Mouse (Mus musculus): Measurements from ENCODE around the gene Gimap1. TPM values are rescaled to one million over a fixed set of nuclear protein-coding genes. Genes with fewer than 3 reads are reported as not detected.

The Gimap1 gene
- total and polyA plus RNA-seq, 2 experiments, result 2.5 to 4.1 TPM

- H3K9ac ChIP-seq (ENCODE audit: low read depth, low read length), result no peak overlapping the region
- no peaks in the 10 kb centered on the region for H3K79me2 ChIP-seq (ENCODE audit: control insufficient read depth, insufficient read depth, low read length)
- no peak for TF ChIP-seq CTCF (IDR thresholded peaks at IDR 0.05; ENCODE audit: low read depth, low read length)
- TF ChIP-seq POLR2A (IDR thresholded peaks at IDR 0.05; ENCODE audit: extremely low read depth, insufficient read depth, low read length), result no peak
- no peak overlapping the region for H3K4me3 ChIP-seq (ENCODE audit: insufficient read depth, low read depth, low read length)
- 68% methylated on average over 2 of the region's 2 CpGs for WGBS
- no peaks in the 10 kb centered on the region for H3K36me3 ChIP-seq (ENCODE audit: control insufficient read depth, insufficient read depth, low read length)
- no peak for DNase-seq (ENCODE audit: extremely low read depth, low read depth, low spot score)
- peaks cover 7% of the 10 kb centered on the region for H3K27me3 ChIP-seq (ENCODE audit: control insufficient read depth, insufficient read depth, low read length)
- H3K27ac ChIP-seq (replicated peaks; ENCODE audit: insufficient read depth, low read depth, low read length), result no peak overlapping the region
- peaks cover 13% of the 10 kb centered on the region; the same call in 1 of the 2 replicates for H3K4me1 ChIP-seq (ENCODE audit: control insufficient read depth, insufficient read depth, low read length)
Observed at GRCm38 (mm10) chr6:48787867-48788266, 49.0 kb downstream of the Gimap1 start.

Other genes with a start within 250 kb of the Gimap1 start
- 0.37 and 0.47 TPM in 2 replicates for gene Atp6v0e2, start 201.4 kb upstream of the Gimap1 start, total RNA-seq (2014; rRNA removed)
- 0.96 and 1.7 TPM in 2 replicates for gene Atp6v0e2, start 201.4 kb upstream of the Gimap1 start, polyA plus RNA-seq (2012; rRNA removed)
- gene Lrrc61, start 184.3 kb upstream of the Gimap1 start, total RNA-seq (2014; rRNA removed), result 3.2 and 3.3 TPM in 2 replicates
- gene Lrrc61, start 184.3 kb upstream of the Gimap1 start, polyA plus RNA-seq (2012; rRNA removed), result 8.5 and 10.1 TPM in 2 replicates
- 1,102 and 1,282 TPM in 2 replicates for gene Rarres2, start 166.3 kb upstream of the Gimap1 start, total RNA-seq (2014; rRNA removed)
- 1,074 and 1,160 TPM in 2 replicates for gene Rarres2, start 166.3 kb upstream of the Gimap1 start, polyA plus RNA-seq (2012; rRNA removed)
- gene Gm45021, start 149.4 kb upstream of the Gimap1 start, total RNA-seq (2014; rRNA removed), result not detected in 2 replicates
- gene Gm45021, start 149.4 kb upstream of the Gimap1 start, polyA plus RNA-seq (2012; rRNA removed), result not detected in 2 replicates
- gene Repin1, start 145.2 kb upstream of the Gimap1 start, total RNA-seq (2014; rRNA removed), result 31.1 and 47.2 TPM in 2 replicates
- 73.6 and 74.7 TPM in 2 replicates for gene Repin1, start 145.2 kb upstream of the Gimap1 start, polyA plus RNA-seq (2012; rRNA removed)
- not detected in 2 replicates for gene Gm44965, start 145.1 kb upstream of the Gimap1 start, total RNA-seq (2014; rRNA removed)
- gene Gm44965, start 145.1 kb upstream of the Gimap1 start, polyA plus RNA-seq (2012; rRNA removed), result not detected in 2 replicates
- 0.83 and 1.5 TPM in 2 replicates for gene Zfp775, start 137.0 kb upstream of the Gimap1 start, total RNA-seq (2014; rRNA removed)
- gene Zfp775, start 137.0 kb upstream of the Gimap1 start, polyA plus RNA-seq (2012; rRNA removed), result 2.0 and 2.4 TPM in 2 replicates
- gene AI854703, start 112.3 kb upstream of the Gimap1 start, total RNA-seq (2014; rRNA removed), result under 0.01 TPM in 2 replicates
- gene AI854703, start 112.3 kb upstream of the Gimap1 start, polyA plus RNA-seq (2012; rRNA removed), result 0.06 and 0.10 TPM in 2 replicates
- gene Gimap8, start 91.8 kb upstream of the Gimap1 start, total RNA-seq (2014; rRNA removed), result 6.1 and 6.4 TPM in 2 replicates
- 1.0 and 1.4 TPM in 2 replicates for gene Gimap8, start 91.8 kb upstream of the Gimap1 start, polyA plus RNA-seq (2012; rRNA removed)
- 11.6 and 12.2 TPM in 2 replicates for gene Gimap9, start 62.9 kb upstream of the Gimap1 start, total RNA-seq (2014; rRNA removed)
- 4.2 and 6.3 TPM in 2 replicates for gene Gimap9, start 62.9 kb upstream of the Gimap1 start, polyA plus RNA-seq (2012; rRNA removed)
- gene Gimap4, start 54.5 kb upstream of the Gimap1 start, total RNA-seq (2014; rRNA removed), result 11.9 and 15.1 TPM in 2 replicates
- gene Gimap4, start 54.5 kb upstream of the Gimap1 start, polyA plus RNA-seq (2012; rRNA removed), result 3.9 and 5.5 TPM in 2 replicates
- 13.9 and 19.1 TPM in 2 replicates for gene Gimap6, start 30.8 kb upstream of the Gimap1 start, total RNA-seq (2014; rRNA removed)
- gene Gimap6, start 30.8 kb upstream of the Gimap1 start, polyA plus RNA-seq (2012; rRNA removed), result 2.6 and 2.8 TPM in 2 replicates
- not detected in 2 replicates for gene Gm28053, start 20.4 kb upstream of the Gimap1 start, total RNA-seq (2014; rRNA removed)
- not detected in 2 replicates for gene Gm28053, start 20.4 kb upstream of the Gimap1 start, polyA plus RNA-seq (2012; rRNA removed)
- 0.37 and 0.47 TPM in 2 replicates for gene Gimap7, start 20.4 kb upstream of the Gimap1 start, total RNA-seq (2014; rRNA removed)
- gene Gimap7, start 20.4 kb upstream of the Gimap1 start, polyA plus RNA-seq (2012; rRNA removed), result 0.19 and 0.35 TPM in 2 replicates
- 1.2 and 3.3 TPM in 2 replicates for gene Gimap5, start 7.1 kb downstream of the Gimap1 start, total RNA-seq (2014; rRNA removed)
- gene Gimap5, start 7.1 kb downstream of the Gimap1 start, polyA plus RNA-seq (2012; rRNA removed), result 2.8 and 3.3 TPM in 2 replicates
- gene Gimap3, start 31.8 kb downstream of the Gimap1 start, total RNA-seq (2014; rRNA removed), result 1.7 and 1.9 TPM in 2 replicates
- gene Gimap3, start 31.8 kb downstream of the Gimap1 start, polyA plus RNA-seq (2012; rRNA removed), result 1.5 and 3.1 TPM in 2 replicates
- gene Tmem176a, start 101.9 kb downstream of the Gimap1 start, total RNA-seq (2014; rRNA removed), result 71.4 and 98.0 TPM in 2 replicates
- 225 and 241 TPM in 2 replicates for gene Tmem176a, start 101.9 kb downstream of the Gimap1 start, polyA plus RNA-seq (2012; rRNA removed)
- gene Tmem176b, start 102.4 kb downstream of the Gimap1 start, total RNA-seq (2014; rRNA removed), result 92.9 and 152 TPM in 2 replicates
- gene Tmem176b, start 102.4 kb downstream of the Gimap1 start, polyA plus RNA-seq (2012; rRNA removed), result 392 and 394 TPM in 2 replicates
- 0.09 and 0.20 TPM in 2 replicates for gene Aoc1, start 133.8 kb downstream of the Gimap1 start, total RNA-seq (2014; rRNA removed)
- 0.14 and 0.17 TPM in 2 replicates for gene Aoc1, start 133.8 kb downstream of the Gimap1 start, polyA plus RNA-seq (2012; rRNA removed)
- gene 1600015I10Rik, start 190.8 kb downstream of the Gimap1 start, total RNA-seq (2014; rRNA removed), result not detected in 2 replicates
- gene 1600015I10Rik, start 190.8 kb downstream of the Gimap1 start, polyA plus RNA-seq (2012; rRNA removed), result not detected in 2 replicates
- gene Doxl2, start 235.9 kb downstream of the Gimap1 start, total RNA-seq (2014; rRNA removed), result not detected in 2 replicates
- not detected in 2 replicates for gene Doxl2, start 235.9 kb downstream of the Gimap1 start, polyA plus RNA-seq (2012; rRNA removed)
- not detected in 2 replicates for gene Svs1, start 247.8 kb downstream of the Gimap1 start, total RNA-seq (2014; rRNA removed)
- not detected in 2 replicates for gene Svs1, start 247.8 kb downstream of the Gimap1 start, polyA plus RNA-seq (2012; rRNA removed)